Mouse (Mus musculus): Measurements from ENCODE around the gene Rpp25l. TPM values are rescaled to one million over a fixed set of nuclear protein-coding genes. Genes with fewer than 3 reads are reported as not detected.
A peak's percentile ranks its signal among the peaks of the same experiment; 100 is the strongest.

The Rpp25l gene
- polyA plus RNA-seq, 1 experiment from 2014 or later = 87.8 TPM

DNA sequence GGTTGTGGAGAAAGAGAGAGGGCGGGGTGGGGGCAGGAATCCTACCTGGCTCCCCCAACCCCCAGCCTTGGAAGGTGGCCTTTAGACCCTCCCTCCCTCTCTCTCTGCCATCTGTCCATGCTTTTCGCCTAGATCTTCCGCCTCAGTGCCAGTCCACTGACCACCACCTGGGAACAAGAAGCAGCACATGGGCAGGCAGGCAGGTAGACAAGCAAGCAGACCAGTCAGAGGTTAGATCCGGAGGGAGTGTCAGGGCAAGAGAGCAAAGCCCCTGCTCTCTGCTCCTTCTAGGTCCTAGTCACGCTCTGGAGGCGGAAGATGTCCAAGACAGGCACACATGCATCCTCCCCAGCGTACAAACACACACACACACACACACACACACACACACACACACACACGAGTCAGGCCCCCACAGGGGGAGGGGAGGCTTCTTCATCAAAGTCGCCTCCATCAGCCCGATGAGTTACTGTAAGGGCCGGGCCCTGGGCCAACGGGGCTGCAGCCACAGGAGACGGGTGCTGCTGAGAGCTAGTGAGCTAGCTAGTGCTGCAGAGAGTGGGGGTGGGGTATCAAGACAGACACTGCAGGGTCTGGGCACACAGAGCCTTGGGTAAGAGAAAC lies 36.2 kb downstream of the Rpp25l start:
- H3K27me3 ChIP-seq = no peaks in the 10 kb centered on the region

DNA sequence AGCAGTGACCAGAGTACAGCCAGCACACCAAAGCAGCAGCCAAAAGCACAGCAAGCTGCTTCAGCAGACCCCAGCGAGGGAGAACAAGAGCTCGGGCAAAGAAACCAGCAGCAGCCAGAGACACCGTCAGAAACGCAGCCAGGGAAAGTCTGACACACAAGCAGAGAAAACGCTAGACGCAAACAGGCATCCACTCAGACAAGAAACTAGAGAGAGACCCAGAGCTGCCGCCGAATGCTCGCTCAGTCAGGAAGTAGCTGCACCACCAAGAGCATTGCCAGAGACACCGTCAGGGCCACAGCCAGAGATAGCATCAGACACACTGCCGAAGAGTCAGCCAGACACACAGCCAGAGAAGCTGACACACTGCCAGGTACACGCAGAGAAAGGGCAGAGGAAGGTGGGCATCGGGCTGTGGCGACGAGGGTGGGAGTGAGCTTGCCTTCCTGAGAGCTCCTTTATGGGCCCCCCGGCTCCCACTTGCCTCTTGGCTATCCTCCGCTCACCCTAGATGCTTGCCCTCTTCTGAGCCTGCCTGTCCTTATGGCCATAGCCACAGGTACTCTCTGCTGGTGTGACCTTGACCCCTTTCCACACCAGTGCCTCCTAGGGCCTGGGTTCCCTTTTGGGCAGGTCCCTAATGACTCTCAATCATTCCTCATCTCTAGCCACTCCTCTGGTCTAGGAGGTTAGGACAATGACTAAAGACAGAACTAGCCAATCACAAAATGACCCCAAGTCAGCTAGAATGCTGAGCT lies 36.9 kb downstream of the Rpp25l start:
- H3K27me3 ChIP-seq = no peaks in the 10 kb centered on the region
- no peaks in the 10 kb centered on the region for H3K36me3 ChIP-seq
- H3K4me2 ChIP-seq (replicated peaks) = no peak overlapping the region
- H3K9ac ChIP-seq = no peak overlapping the region
- no peaks in the 10 kb centered on the region for H3K9me3 ChIP-seq
- no peak overlapping the region; the same call in 1 of the 2 replicates for H3K27ac ChIP-seq
- 62% methylated on average over 17 of the region's 17 CpGs for WGBS
- no peak for ATAC-seq (ENCODE audit: insufficient number of reproducible peaks, insufficient read depth, low FRiP score, low TSS enrichment)
- no peak overlapping the region for H3K4me3 ChIP-seq
- H3K4me1 ChIP-seq = peaks cover 54% of the 10 kb centered on the region

More for the DNA sequence above, 36.2 kb downstream of the Rpp25l start:
- Histone ChIP-seq H3K4me1 (peaks cover 52% of the 10 kb centered on the region), H3K4me3 (no peak overlapping the region), H3K4me2 (replicated peaks) (no peak overlapping the region), H3K9ac (peak overlapping the region; percentile 7; the same call in 1 of the 2 replicates), H3K9me3 (no peaks in the 10 kb centered on the region), H3K36me3 (no peaks in the 10 kb centered on the region), H3K27ac (no peak overlapping the region)
- 54% methylated on average over 13 of the region's 13 CpGs for WGBS
- no peak for ATAC-seq (ENCODE audit: insufficient number of reproducible peaks, insufficient read depth, low FRiP score, low TSS enrichment)

DNA sequence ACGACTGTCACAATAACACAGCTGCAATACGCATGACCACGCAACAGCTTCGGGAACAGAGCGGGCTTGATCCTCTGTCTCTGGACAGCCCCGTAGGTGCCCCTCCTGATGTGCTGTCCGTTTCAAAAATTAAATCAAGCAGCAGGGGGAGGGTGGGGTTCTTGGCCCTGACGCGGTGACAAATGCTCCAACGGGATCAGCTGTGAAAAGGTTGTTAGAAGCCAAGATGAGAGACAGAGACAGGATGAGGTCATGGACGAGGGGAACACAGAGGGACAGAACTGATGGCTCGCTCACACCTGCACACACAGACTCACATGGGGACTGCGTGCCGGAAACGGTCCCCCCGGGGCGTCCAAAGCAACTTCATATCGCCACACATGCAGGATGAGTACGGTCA lies 40.1 kb downstream of the Rpp25l start:
- Histone ChIP-seq H3K36me3 (0 out of 2 replicates have a peak, but pooled peaks cover 4% of the 10 kb centered on the region), H3K27me3 (no peaks in the 10 kb centered on the region), H3K4me1 (peaks cover 37% of the 10 kb centered on the region), H3K9me3 (no peaks in the 10 kb centered on the region), H3K9ac (no peak overlapping the region), H3K27ac (no peak overlapping the region), H3K4me2 (replicated peaks) (no peak overlapping the region), H3K4me3 (no peak overlapping the region)
- WGBS = 66% methylated on average over 19 of the region's 19 CpGs
- no peak for ATAC-seq (ENCODE audit: insufficient number of reproducible peaks, insufficient read depth, low FRiP score, low TSS enrichment)

DNA sequence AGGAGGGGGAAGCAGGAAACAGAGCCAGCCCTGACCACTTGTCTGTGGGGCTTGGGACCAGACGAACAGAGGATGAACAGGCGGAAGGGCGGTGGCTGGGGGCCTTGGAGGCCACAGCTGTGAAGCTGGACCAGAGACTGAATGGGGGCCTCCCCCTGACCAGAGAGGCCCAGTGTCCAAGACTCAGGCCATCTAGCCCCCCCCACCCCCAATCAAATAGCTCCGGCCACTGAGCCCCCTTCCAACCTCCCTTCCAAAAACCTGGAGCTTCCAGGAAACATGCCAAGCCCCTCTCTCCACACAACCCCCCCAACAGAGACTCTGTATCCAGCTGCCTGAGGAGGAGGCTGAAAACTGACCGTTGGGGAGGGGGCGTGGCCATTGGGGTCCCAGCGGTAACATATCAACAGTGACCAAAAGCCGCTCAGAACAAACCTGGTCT lies 40.8 kb downstream of the Rpp25l start:
- H3K9ac ChIP-seq = no peak overlapping the region
- WGBS = 39% methylated on average over 8 of the region's 8 CpGs
- H3K4me2 ChIP-seq (replicated peaks) = no peak overlapping the region
- no peak overlapping the region for H3K4me3 ChIP-seq
- H3K9me3 ChIP-seq = no peaks in the 10 kb centered on the region
- 0 out of 2 replicates have a peak, but pooled peaks have one; percentile 4 for ATAC-seq (ENCODE audit: insufficient number of reproducible peaks, insufficient read depth, low FRiP score, low TSS enrichment)
- H3K27me3 ChIP-seq = no peaks in the 10 kb centered on the region
- peaks cover 33% of the 10 kb centered on the region for H3K4me1 ChIP-seq
- H3K36me3 ChIP-seq = 0 out of 2 replicates have a peak, but pooled peaks cover 4% of the 10 kb centered on the region
- H3K27ac ChIP-seq = 0 out of 2 replicates have a peak overlapping the region, but pooled peaks have one; percentile 26

DNA sequence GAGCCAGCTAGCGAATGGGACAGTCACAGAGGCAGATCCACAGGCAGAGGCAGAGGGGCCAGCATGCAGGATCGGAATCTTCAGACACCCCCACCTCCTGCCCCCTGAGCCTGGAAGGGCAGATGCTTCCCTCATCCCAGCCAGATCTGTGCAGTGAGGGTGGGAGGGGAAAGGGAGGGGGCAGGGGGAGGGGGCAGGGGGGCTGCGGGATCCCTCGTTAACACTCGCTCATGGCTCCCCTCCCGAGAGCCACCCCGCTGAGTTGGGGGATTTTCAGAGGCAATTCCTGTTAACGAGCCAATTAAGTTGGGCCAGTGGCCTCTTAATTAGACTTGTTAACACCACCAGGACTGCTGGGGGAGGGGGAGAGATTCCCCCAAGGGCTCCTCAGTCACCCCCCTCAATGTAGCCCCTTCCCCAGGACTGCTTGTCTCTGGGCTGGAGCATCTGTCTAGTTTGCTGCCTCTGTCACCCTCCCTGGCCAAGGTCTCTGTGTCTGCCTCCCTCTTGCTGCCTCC lies 41.3 kb downstream of the Rpp25l start:
- WGBS = 11% methylated on average over 8 of the region's 8 CpGs

DNA sequence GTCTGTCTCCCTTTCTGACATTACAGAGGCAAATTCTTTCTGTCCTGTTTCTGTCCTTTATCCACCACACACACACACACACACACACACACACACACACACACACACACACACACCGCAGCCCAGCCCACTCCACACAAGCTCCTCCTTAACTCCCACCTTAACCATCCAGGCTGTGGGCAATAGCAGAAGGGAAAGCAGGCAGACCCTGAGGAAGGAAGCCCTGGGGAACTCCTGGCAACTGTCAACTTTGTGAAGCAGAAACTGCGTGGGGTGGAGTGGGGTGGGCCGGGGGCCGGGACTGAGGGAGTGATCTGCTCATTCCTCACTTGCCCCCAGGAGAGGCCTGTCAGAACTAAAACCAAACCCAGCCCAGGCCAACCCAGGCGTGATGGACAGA lies 41.8 kb downstream of the Rpp25l start:
- no peak for ATAC-seq (ENCODE audit: insufficient number of reproducible peaks, insufficient read depth, low FRiP score, low TSS enrichment)
- Histone ChIP-seq H3K4me1 (peaks cover 27% of the 10 kb centered on the region), H3K27ac (no peak overlapping the region), H3K36me3 (0 out of 2 replicates have a peak, but pooled peaks cover 4% of the 10 kb centered on the region), H3K9me3 (no peaks in the 10 kb centered on the region), H3K4me3 (no peak overlapping the region), H3K4me2 (replicated peaks) (no peak overlapping the region), H3K27me3 (no peaks in the 10 kb centered on the region), H3K9ac (no peak overlapping the region)
- 27% methylated on average over 5 of the region's 5 CpGs for WGBS

More for the DNA sequence above, 41.3 kb downstream of the Rpp25l start:
- H3K9ac ChIP-seq = no peak overlapping the region
- H3K9me3 ChIP-seq = no peaks in the 10 kb centered on the region
- 0 out of 2 replicates have a peak overlapping the region, but pooled peaks have one; percentile 26 for H3K27ac ChIP-seq
- no peaks in the 10 kb centered on the region for H3K27me3 ChIP-seq
- peaks cover 28% of the 10 kb centered on the region for H3K4me1 ChIP-seq
- 0 out of 2 replicates have a peak overlapping the region, but pooled peaks have one; percentile 8 for H3K4me2 ChIP-seq (replicated peaks)
- no peak overlapping the region for H3K4me3 ChIP-seq
- peak; percentile 44; the same call in 1 of the 2 replicates for ATAC-seq (ENCODE audit: insufficient number of reproducible peaks, insufficient read depth, low FRiP score, low TSS enrichment)
- 0 out of 2 replicates have a peak, but pooled peaks cover 4% of the 10 kb centered on the region for H3K36me3 ChIP-seq

DNA sequence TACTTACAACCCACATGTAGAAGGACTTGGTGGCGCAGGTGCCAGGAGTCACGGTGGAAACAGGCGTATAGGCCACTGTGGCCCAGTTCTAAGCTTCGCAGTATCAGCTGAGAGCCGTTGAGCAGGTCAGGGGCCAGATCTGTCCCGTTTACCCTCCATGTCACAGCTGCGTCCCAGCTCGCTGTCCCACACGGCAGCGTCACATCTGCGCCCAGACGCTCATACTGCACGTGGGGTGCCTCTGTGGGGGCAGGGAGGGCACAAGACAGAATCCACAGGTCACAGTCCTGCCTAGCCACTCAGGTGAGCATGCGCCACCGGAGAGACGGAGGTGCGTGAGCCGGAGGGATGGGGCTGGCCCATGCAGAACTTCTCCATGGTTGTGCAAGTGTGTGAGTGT lies 42.5 kb downstream of the Rpp25l start:
- ATAC-seq (ENCODE audit: insufficient number of reproducible peaks, insufficient read depth, low FRiP score, low TSS enrichment) = no peak
- H3K36me3 ChIP-seq = 0 out of 2 replicates have a peak, but pooled peaks cover 4% of the 10 kb centered on the region
- H3K4me1 ChIP-seq = peaks cover 23% of the 10 kb centered on the region
- no peak overlapping the region for H3K9ac ChIP-seq
- H3K9me3 ChIP-seq = no peaks in the 10 kb centered on the region
- H3K4me3 ChIP-seq = no peak overlapping the region
- 84% methylated on average over 18 of the region's 18 CpGs for WGBS
- no peak overlapping the region for H3K27ac ChIP-seq
- H3K4me2 ChIP-seq (replicated peaks) = no peak overlapping the region
- no peaks in the 10 kb centered on the region for H3K27me3 ChIP-seq

DNA sequence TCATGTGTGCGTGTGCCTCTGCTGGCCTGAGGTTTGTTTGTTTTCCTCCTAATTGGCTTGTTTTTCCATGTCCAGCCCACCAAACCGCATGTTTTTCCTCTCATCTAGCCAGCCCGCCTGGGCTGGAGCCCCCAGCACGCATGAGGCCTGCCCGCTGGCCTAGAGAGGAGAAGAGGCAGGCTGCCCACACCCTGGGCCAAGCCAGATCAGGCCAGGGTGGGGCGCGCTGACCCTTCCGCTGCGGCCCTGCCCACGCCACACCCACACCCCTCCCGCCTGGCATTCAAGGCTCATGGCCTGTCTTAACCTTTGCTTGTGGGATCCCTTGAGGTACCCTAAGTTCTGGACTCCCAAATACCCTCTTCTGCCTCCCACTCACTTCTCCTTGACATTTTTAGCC lies 46.7 kb downstream of the Rpp25l start:
- Histone ChIP-seq H3K4me2 (replicated peaks) (no peak overlapping the region), H3K27ac (no peak overlapping the region), H3K9me3 (no peaks in the 10 kb centered on the region), H3K4me1 (peaks cover 48% of the 10 kb centered on the region), H3K27me3 (peaks cover 3% of the 10 kb centered on the region; the same call in 1 of the 2 replicates), H3K36me3 (0 out of 2 replicates have a peak, but pooled peaks cover 7% of the 10 kb centered on the region), H3K4me3 (no peak overlapping the region), H3K9ac (no peak overlapping the region)
- no peak for ATAC-seq (ENCODE audit: insufficient number of reproducible peaks, insufficient read depth, low FRiP score, low TSS enrichment)
- WGBS = 74% methylated on average over 11 of the region's 11 CpGs

DNA sequence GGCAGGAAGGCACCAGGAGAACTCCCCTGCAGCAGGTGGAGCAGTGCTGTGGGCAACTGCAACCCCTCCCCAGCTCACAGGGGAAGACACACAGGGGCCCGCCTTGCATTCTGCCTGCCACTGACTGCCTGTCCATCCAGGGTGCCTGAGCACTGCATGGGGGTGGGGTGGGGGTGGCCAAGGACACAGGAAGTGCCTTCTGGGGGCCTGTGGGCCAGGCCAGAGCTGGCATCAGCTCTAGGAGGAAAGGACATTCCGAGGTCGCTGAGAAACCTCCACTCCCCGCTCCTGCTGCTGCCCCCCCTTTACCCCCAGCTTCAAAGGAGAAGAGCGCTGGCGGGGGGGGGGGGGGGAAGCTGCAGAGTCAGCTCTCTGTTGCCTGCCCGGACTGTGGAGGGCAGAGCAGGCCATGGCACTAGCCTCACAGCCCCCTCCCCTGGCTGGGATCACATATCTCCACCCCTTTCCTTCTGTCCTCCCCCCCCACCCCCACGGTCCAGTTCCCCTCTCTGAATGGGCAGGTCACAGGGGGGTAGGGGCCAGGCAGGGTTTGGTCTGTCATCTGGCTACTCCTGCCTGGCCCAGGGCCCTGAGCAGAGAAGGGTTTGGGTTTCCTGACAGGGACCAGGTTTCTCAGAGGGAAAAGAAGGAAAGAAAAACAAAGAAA lies 48.2 kb downstream of the Rpp25l start:
- Histone ChIP-seq H3K36me3 (0 out of 2 replicates have a peak, but pooled peaks cover 3% of the 10 kb centered on the region), H3K4me3 (no peak overlapping the region), H3K4me1 (peaks cover 58% of the 10 kb centered on the region), H3K9me3 (no peaks in the 10 kb centered on the region), H3K27ac (peak overlapping the region; percentile 80), H3K9ac (peak overlapping the region; percentile 19; the same call in 1 of the 2 replicates), H3K27me3 (peaks cover 3% of the 10 kb centered on the region; the same call in 1 of the 2 replicates), H3K4me2 (replicated peaks) (peak overlapping the region; percentile 12)
- 0 out of 2 replicates have a peak, but pooled peaks have one; percentile 22 for ATAC-seq (ENCODE audit: insufficient number of reproducible peaks, insufficient read depth, low FRiP score, low TSS enrichment)
- WGBS = 2% methylated on average over 7 of the region's 8 CpGs

DNA sequence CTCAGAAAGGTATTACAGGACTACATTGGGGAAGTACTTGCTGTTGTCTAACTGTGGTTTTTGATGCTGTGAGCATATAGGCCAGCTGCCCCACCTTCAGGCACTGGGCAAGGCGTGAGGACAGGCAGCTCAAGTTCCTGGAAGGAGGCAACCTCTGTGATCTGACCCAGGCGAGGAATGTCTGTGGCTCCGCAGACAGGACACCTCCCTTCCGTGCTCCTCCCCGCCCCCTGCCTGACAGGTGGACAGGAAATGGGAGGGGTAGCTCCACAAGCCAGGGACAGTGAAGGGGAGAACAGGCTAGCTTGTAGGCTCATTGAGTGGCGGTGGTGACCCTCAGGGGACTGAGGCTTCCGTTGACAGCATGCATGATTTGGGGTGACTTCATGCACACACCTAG lies 48.8 kb downstream of the Rpp25l start:
- Histone ChIP-seq H3K9ac (no peak overlapping the region), H3K27ac (peak overlapping the region; percentile 80; the same call in 1 of the 2 replicates), H3K4me3 (no peak overlapping the region)

DNA sequence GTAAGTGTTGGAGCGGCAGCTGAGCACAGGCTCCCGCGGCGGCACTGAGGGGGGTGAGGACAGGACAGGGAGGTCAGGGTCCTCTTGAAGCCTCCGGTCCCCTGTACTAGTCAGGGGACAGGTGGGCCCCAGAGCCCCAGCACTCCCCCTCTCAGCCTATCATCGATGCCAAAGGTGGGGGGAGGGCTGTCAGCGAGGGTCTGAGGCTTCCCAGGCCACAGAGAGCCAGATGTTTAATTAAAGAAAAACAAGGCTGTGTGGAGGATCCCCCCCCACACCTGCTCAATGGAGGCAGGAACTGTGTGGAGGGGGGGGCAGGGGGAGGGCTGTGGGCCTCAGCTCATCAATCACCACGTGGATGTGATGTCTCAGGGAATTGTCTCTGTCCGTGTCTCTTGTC lies 49.7 kb downstream of the Rpp25l start:
- WGBS = 19% methylated on average over 9 of the region's 9 CpGs

More for the DNA sequence above, 48.8 kb downstream of the Rpp25l start:
- Histone ChIP-seq H3K4me2 (replicated peaks) (no peak overlapping the region), H3K36me3 (0 out of 2 replicates have a peak, but pooled peaks cover 3% of the 10 kb centered on the region), H3K27me3 (peaks cover 3% of the 10 kb centered on the region; the same call in 1 of the 2 replicates), H3K9me3 (no peaks in the 10 kb centered on the region), H3K4me1 (peaks cover 64% of the 10 kb centered on the region)
- ATAC-seq (ENCODE audit: insufficient number of reproducible peaks, insufficient read depth, low FRiP score, low TSS enrichment) = no peak
- 22% methylated on average over 7 of the region's 7 CpGs for WGBS

More for the DNA sequence above, 49.7 kb downstream of the Rpp25l start:
- no peak for ATAC-seq (ENCODE audit: insufficient number of reproducible peaks, insufficient read depth, low FRiP score, low TSS enrichment)
- Histone ChIP-seq H3K4me3 (no peak overlapping the region), H3K9me3 (no peaks in the 10 kb centered on the region), H3K27ac (no peak overlapping the region), H3K4me1 (peaks cover 73% of the 10 kb centered on the region), H3K4me2 (replicated peaks) (no peak overlapping the region), H3K27me3 (peaks cover 3% of the 10 kb centered on the region; the same call in 1 of the 2 replicates), H3K9ac (no peak overlapping the region), H3K36me3 (0 out of 2 replicates have a peak, but pooled peaks cover 3% of the 10 kb centered on the region)

Data from embryonic facial prominence, embryonic 12.5 days (tissue).